Mouse (Mus musculus) lung, embryonic 14.5 days (tissue): ENCODE measurements at regions not wholly inside any gene's neighbourhood (a gene's known extent, or its start where the extent isn't known, plus 50 kb on each side); places are given as distances from the start of the nearest gene placed in this dataset.

Experiments
- ATAC-seq: fragments of 200-750 bp; cut with Nextera tagmentation; 2 replicates; pipeline ENCODE4 v1.8.0; 2017; ENCODE audit warnings: mild to moderate bottlenecking, moderate TSS enrichment, moderate library complexity; ENCODE audit not compliant: insufficient read depth
- DNase-seq: peaks from one replicate; pipeline ENCODE4 v3.0.0-alpha.2; 2015
- H3K27ac ChIP-seq: fragments of 300-500 bp; sonication (generic); 2 replicates; pipeline ENCODE4 v1.5.1; 2014; ENCODE audit warnings: low read depth, mild to moderate bottlenecking, moderate library complexity
- H3K27me3 ChIP-seq: fragments of 300-500 bp; sonication (generic); 2 replicates; pipeline ENCODE4 v1.6.1; 2014; ENCODE audit warnings: low read length, control low read depth; ENCODE audit not compliant: insufficient read depth
- H3K36me3 ChIP-seq: fragments of 300-500 bp; sonication (generic); 2 replicates; pipeline ENCODE4 v1.6.1; 2014; ENCODE audit warnings: control low read depth; ENCODE audit not compliant: insufficient read depth
- H3K4me1 ChIP-seq: fragments of 300-500 bp; sonication (generic); 2 replicates; pipeline ENCODE4 v1.6.1; 2014; ENCODE audit warnings: antibody characterized with exemption, control low read depth; ENCODE audit not compliant: insufficient read depth
- H3K4me2 ChIP-seq: fragments of 300-500 bp; sonication (generic); 2 replicates; pipeline ENCODE4 v1.6.1; 2014; ENCODE audit warnings: mild to moderate bottlenecking
- H3K4me3 ChIP-seq: fragments of 300-500 bp; sonication (generic); 2 replicates; pipeline ENCODE4 v1.5.1; 2014; ENCODE audit warnings: low read depth, low read length
- H3K9ac ChIP-seq: fragments of 300-500 bp; sonication (generic); 2 replicates; pipeline ENCODE4 v1.6.1; 2014
- H3K9me3 ChIP-seq: fragments of 300-500 bp; sonication (generic); 2 replicates; pipeline ENCODE4 v1.6.1; 2016; ENCODE audit warnings: low read depth, low read length, control low read depth
- CTCF ChIP-seq: IDR thresholded peaks from 2 replicates; pipeline ENCODE4 v1.5.1; 2016; ENCODE audit warnings: antibody characterized with exemption, low read depth
- WGBS: fragments of 180-500 bp; shearing (Covaris S2); extraction: QIAGEN DNeasy Blood & Tissue Kit; methylation state at CpG from one replicate; pipeline ENCODE4 v1.1.7; 2014; 5-methylcytosine and 5-hydroxymethylcytosine counted together

- no peak overlapping the region for H3K27ac ChIP-seq
- no peaks in the 10 kb centered on the region for H3K36me3 ChIP-seq
- peak; percentile 22; the same call in 1 of the 2 replicates for ATAC-seq
- peak overlapping the region; percentile 31 for H3K4me3 ChIP-seq
- H3K9me3 ChIP-seq: no peaks in the 10 kb centered on the region
- H3K4me2 ChIP-seq: peak overlapping the region; percentile 57
- TF ChIP-seq CTCF: no peak
- H3K27me3 ChIP-seq: peaks cover 64% of the 10 kb centered on the region
- DNase-seq: peak; percentile 65
- 1% methylated on average over 30 of the region's 30 CpGs for WGBS
- H3K4me1 ChIP-seq: peaks cover 8% of the 10 kb centered on the region
- no peak overlapping the region for H3K9ac ChIP-seq
These were observed 178.2 kb upstream of the Mkln1 start for GRCm38 (mm10) chr6:31220184-31220931.

GRCm38 (mm10) chr6:31221490-31221889 lies 177.0 kb upstream of the Mkln1 start:
- H3K36me3 ChIP-seq: no peaks in the 10 kb centered on the region
- ATAC-seq: no peak
- no peak overlapping the region for H3K27ac ChIP-seq
- 26% methylated on average over 10 of the region's 10 CpGs for WGBS
- peaks cover 8% of the 10 kb centered on the region for H3K4me1 ChIP-seq
- H3K4me3 ChIP-seq: no peak overlapping the region
- peak; percentile 11 for DNase-seq
- peaks cover 54% of the 10 kb centered on the region for H3K27me3 ChIP-seq
- no peak overlapping the region for H3K9ac ChIP-seq
- no peak for TF ChIP-seq CTCF
- H3K4me2 ChIP-seq: no peak overlapping the region
- no peaks in the 10 kb centered on the region for H3K9me3 ChIP-seq

GRCm38 (mm10) chr6:31222024-31222579 lies 176.4 kb upstream of the Mkln1 start:
- ATAC-seq (no peak), DNase-seq (peak; percentile 6)
- Histone ChIP-seq H3K4me3 (no peak overlapping the region), H3K4me2 (no peak overlapping the region), H3K36me3 (no peaks in the 10 kb centered on the region), H3K4me1 (peaks cover 4% of the 10 kb centered on the region), H3K27me3 (peaks cover 48% of the 10 kb centered on the region), H3K9me3 (no peaks in the 10 kb centered on the region), H3K9ac (no peak overlapping the region), H3K27ac (no peak overlapping the region)
- WGBS: 60% methylated on average over 6 of the region's 6 CpGs
- TF ChIP-seq CTCF: no peak

GRCm38 (mm10) chr6:31227406-31227805 lies 171.1 kb upstream of the Mkln1 start:
- Histone ChIP-seq H3K9me3 (no peaks in the 10 kb centered on the region), H3K27ac (no peak overlapping the region), H3K4me2 (no peak overlapping the region), H3K36me3 (no peaks in the 10 kb centered on the region), H3K4me1 (no peaks in the 10 kb centered on the region), H3K4me3 (no peak overlapping the region), H3K9ac (no peak overlapping the region), H3K27me3 (no peaks in the 10 kb centered on the region)
- DNase-seq: no peak
- ATAC-seq: no peak
- no peak for TF ChIP-seq CTCF
- 54% methylated on average over 5 of the region's 5 CpGs for WGBS

- DNase-seq: no peak
- Histone ChIP-seq H3K4me1 (no peaks in the 10 kb centered on the region), H3K27ac (no peak overlapping the region), H3K27me3 (no peaks in the 10 kb centered on the region), H3K9ac (no peak overlapping the region), H3K4me3 (no peak overlapping the region), H3K36me3 (no peaks in the 10 kb centered on the region), H3K4me2 (no peak overlapping the region), H3K9me3 (no peaks in the 10 kb centered on the region)
- ATAC-seq: no peak
- TF ChIP-seq CTCF: no peak
- WGBS: 75% methylated on average over 1 of the region's 1 CpGs
These were observed 170.5 kb upstream of the Mkln1 start for GRCm38 (mm10) chr6:31228061-31228460.

- no peaks in the 10 kb centered on the region for H3K36me3 ChIP-seq
- no peaks in the 10 kb centered on the region for H3K27me3 ChIP-seq
- no peaks in the 10 kb centered on the region for H3K4me1 ChIP-seq
- no peak overlapping the region for H3K9ac ChIP-seq
- H3K4me3 ChIP-seq: no peak overlapping the region
- 61% methylated on average over 4 of the region's 4 CpGs for WGBS
- peak; percentile 7 for DNase-seq
- no peak overlapping the region for H3K4me2 ChIP-seq
- H3K9me3 ChIP-seq: no peaks in the 10 kb centered on the region
- ATAC-seq: no peak
- no peak for TF ChIP-seq CTCF
- H3K27ac ChIP-seq: no peak overlapping the region
These were observed 166.7 kb upstream of the Mkln1 start for GRCm38 (mm10) chr6:31231821-31232220.

GRCm38 (mm10) chr6:31233252-31233993 lies 165.1 kb upstream of the Mkln1 start:
- Histone ChIP-seq H3K4me3 (no peak overlapping the region), H3K9ac (no peak overlapping the region), H3K27me3 (no peaks in the 10 kb centered on the region), H3K4me2 (no peak overlapping the region), H3K9me3 (no peaks in the 10 kb centered on the region), H3K36me3 (no peaks in the 10 kb centered on the region), H3K4me1 (no peaks in the 10 kb centered on the region), H3K27ac (no peak overlapping the region)
- no peak for TF ChIP-seq CTCF
- DNase-seq (peak; percentile 24), ATAC-seq (no peak)
- 60% methylated on average over 18 of the region's 18 CpGs for WGBS
